Mouse (Mus musculus) erythroblast, embryonic 14.5 days (primary cell): ENCODE results near the gene Tgfb1.

Source experiments
- GATA1 ChIP-seq: IDR thresholded peaks from 2 replicates; pipeline ENCODE4 v1.6.1; 2012; ENCODE audit warnings: low read length, inconsistent platforms, mixed read lengths
- TAL1 ChIP-seq: IDR thresholded peaks from 3 replicates; pipeline ENCODE4 v1.6.1; 2012; ENCODE audit warnings: low read length, inconsistent platforms, mixed read lengths

DNA sequence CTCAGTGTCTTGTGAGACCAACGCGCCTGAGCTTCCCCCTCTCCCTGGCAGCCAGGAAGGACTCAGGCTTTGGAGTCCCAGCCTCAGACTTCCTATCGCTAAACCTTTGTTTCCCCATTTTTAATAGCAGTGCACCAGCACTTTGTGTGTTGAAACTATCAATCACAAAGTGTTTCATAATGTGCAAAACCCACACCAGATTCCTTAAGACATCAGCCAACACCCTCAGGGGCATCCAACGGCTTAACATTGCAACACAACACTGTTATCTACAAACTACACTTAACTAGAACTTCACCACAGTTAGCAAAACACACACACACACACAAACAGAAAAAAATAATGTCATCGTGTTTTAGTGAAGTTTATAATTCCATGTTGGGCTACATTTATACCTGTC, 37.0 kb upstream of the Tgfb1 start:
- TF ChIP-seq TAL1 (no peak), GATA1 (no peak)
